Mouse (Mus musculus): ENCODE measurements around the gene Gprc5a. TPM values are rescaled to one million over a fixed set of nuclear protein-coding genes. Genes with fewer than 3 reads are reported as not detected.

Gprc5a gene
- polyA plus RNA-seq, 1 experiment from 2014 or later: 3.4 TPM

- Histone ChIP-seq H3K4me2 (ENCODE audit: low read length) (no peak overlapping the region), H3K9me3 (ENCODE audit: control insufficient read depth, low read length) (no peaks in the 10 kb centered on the region), H3K27me3 (ENCODE audit: control insufficient read depth, insufficient read depth, low read length) (no peaks in the 10 kb centered on the region), H3K4me3 (ENCODE audit: control insufficient read depth in 1 of 2, insufficient read depth in 1 of 2, low read depth in 1 of 2, low read length in 2 of 2) (no peak overlapping the region), H3K36me3 (ENCODE audit: control insufficient read depth, insufficient read depth, low read length) (no peaks in the 10 kb centered on the region), H3K9ac (ENCODE audit: low read length) (no peak overlapping the region), H3K4me1 (ENCODE audit: control insufficient read depth in 2 of 2, insufficient read depth in 2 of 2, low read length in 2 of 2) (peaks cover 9 to 16% of the 10 kb centered on the region in 2 experiments), H3K27ac (replicated peaks in 1 of 2; ENCODE audit: control insufficient read depth in 1 of 2, insufficient read depth in 1 of 2, low read depth in 2 of 2, low read length in 2 of 2) (no peak overlapping the region)
- WGBS: 76% methylated on average over 6 of the region's 6 CpGs
- ATAC-seq (ENCODE audit: insufficient number of reproducible peaks, insufficient read depth, low FRiP score, low read depth): no peak
These were observed 4.4 kb downstream of the Gprc5a start for GRCm38 (mm10) chr6:135069856-135070255.

- Histone ChIP-seq H3K4me1 (ENCODE audit: control insufficient read depth in 2 of 2, insufficient read depth in 2 of 2, low read length in 2 of 2) (peaks cover 9 to 13% of the 10 kb centered on the region in 2 experiments; a peak in 3 of 4 replicates), H3K9ac (ENCODE audit: low read length) (no peak overlapping the region), H3K9me3 (ENCODE audit: control insufficient read depth, low read length) (no peaks in the 10 kb centered on the region), H3K27me3 (ENCODE audit: control insufficient read depth, insufficient read depth, low read length) (no peaks in the 10 kb centered on the region), H3K4me2 (ENCODE audit: low read length) (no peak overlapping the region), H3K27ac (replicated peaks in 1 of 2; ENCODE audit: control insufficient read depth in 1 of 2, insufficient read depth in 1 of 2, low read depth in 2 of 2, low read length in 2 of 2) (no peak overlapping the region), H3K4me3 (ENCODE audit: control insufficient read depth in 1 of 2, insufficient read depth in 1 of 2, low read depth in 1 of 2, low read length in 2 of 2) (no peak overlapping the region), H3K36me3 (ENCODE audit: control insufficient read depth, insufficient read depth, low read length) (no peaks in the 10 kb centered on the region)
- WGBS: 65% methylated on average over 2 of the region's 2 CpGs
- ATAC-seq (ENCODE audit: insufficient number of reproducible peaks, insufficient read depth, low FRiP score, low read depth): no peak
These were observed 4.9 kb downstream of the Gprc5a start for GRCm38 (mm10) chr6:135070347-135070746.

GRCm38 (mm10) chr6:135074405-135074947 lies 9.0 kb downstream of the Gprc5a start:
- no peak overlapping the region for H3K27ac ChIP-seq (replicated peaks in 1 of 2; ENCODE audit: control insufficient read depth in 1 of 2, insufficient read depth in 1 of 2, low read depth in 2 of 2, low read length in 2 of 2)
- no peaks in the 10 kb centered on the region; a peak in 1 of 4 replicates for H3K4me1 ChIP-seq (ENCODE audit: control insufficient read depth in 2 of 2, insufficient read depth in 2 of 2, low read length in 2 of 2)
- no peak for ATAC-seq (ENCODE audit: insufficient number of reproducible peaks, insufficient read depth, low FRiP score, low read depth)
- no peak overlapping the region for H3K4me2 ChIP-seq (ENCODE audit: low read length)
- H3K36me3 ChIP-seq (ENCODE audit: control insufficient read depth, insufficient read depth, low read length): no peaks in the 10 kb centered on the region
- no peak overlapping the region for H3K9ac ChIP-seq (ENCODE audit: low read length)
- no peaks in the 10 kb centered on the region for H3K9me3 ChIP-seq (ENCODE audit: control insufficient read depth, low read length)
- no peaks in the 10 kb centered on the region for H3K27me3 ChIP-seq (ENCODE audit: control insufficient read depth, insufficient read depth, low read length)
- WGBS: 66% methylated on average over 6 of the region's 6 CpGs
- H3K4me3 ChIP-seq (ENCODE audit: control insufficient read depth in 1 of 2, insufficient read depth in 1 of 2, low read depth in 1 of 2, low read length in 2 of 2): no peak overlapping the region

- no peaks in the 10 kb centered on the region for H3K9me3 ChIP-seq (ENCODE audit: control insufficient read depth, low read length)
- no peak overlapping the region for H3K9ac ChIP-seq (ENCODE audit: low read length)
- no peak overlapping the region for H3K27ac ChIP-seq (replicated peaks in 1 of 2; ENCODE audit: control insufficient read depth in 1 of 2, insufficient read depth in 1 of 2, low read depth in 2 of 2, low read length in 2 of 2)
- 66% methylated on average over 3 of the region's 3 CpGs for WGBS
- no peak overlapping the region for H3K4me3 ChIP-seq (ENCODE audit: control insufficient read depth in 1 of 2, insufficient read depth in 1 of 2, low read depth in 1 of 2, low read length in 2 of 2)
- no peaks in the 10 kb centered on the region for H3K36me3 ChIP-seq (ENCODE audit: control insufficient read depth, insufficient read depth, low read length)
- no peak overlapping the region for H3K4me2 ChIP-seq (ENCODE audit: low read length)
- ATAC-seq (ENCODE audit: insufficient number of reproducible peaks, insufficient read depth, low FRiP score, low read depth): no peak
- no peaks in the 10 kb centered on the region for H3K27me3 ChIP-seq (ENCODE audit: control insufficient read depth, insufficient read depth, low read length)
- no peaks in the 10 kb centered on the region; a peak in 1 of 4 replicates for H3K4me1 ChIP-seq (ENCODE audit: control insufficient read depth in 2 of 2, insufficient read depth in 2 of 2, low read length in 2 of 2)
These were observed 10.8 kb downstream of the Gprc5a start for GRCm38 (mm10) chr6:135076202-135076601.

GRCm38 (mm10) chr6:135078420-135078819 lies 13.0 kb downstream of the Gprc5a start:
- Histone ChIP-seq H3K4me2 (ENCODE audit: low read length) (no peak overlapping the region), H3K36me3 (ENCODE audit: control insufficient read depth, insufficient read depth, low read length) (no peaks in the 10 kb centered on the region), H3K4me1 (ENCODE audit: control insufficient read depth in 2 of 2, insufficient read depth in 2 of 2, low read length in 2 of 2) (no peaks in the 10 kb centered on the region), H3K9ac (ENCODE audit: low read length) (no peak overlapping the region), H3K9me3 (ENCODE audit: control insufficient read depth, low read length) (no peaks in the 10 kb centered on the region), H3K4me3 (ENCODE audit: control insufficient read depth in 1 of 2, insufficient read depth in 1 of 2, low read depth in 1 of 2, low read length in 2 of 2) (no peak overlapping the region), H3K27me3 (ENCODE audit: control insufficient read depth, insufficient read depth, low read length) (no peaks in the 10 kb centered on the region), H3K27ac (replicated peaks in 1 of 2; ENCODE audit: control insufficient read depth in 1 of 2, insufficient read depth in 1 of 2, low read depth in 2 of 2, low read length in 2 of 2) (no peak overlapping the region)
- 43% methylated on average over 12 of the region's 12 CpGs for WGBS
- no peak for ATAC-seq (ENCODE audit: insufficient number of reproducible peaks, insufficient read depth, low FRiP score, low read depth)

- H3K27me3 ChIP-seq (ENCODE audit: control insufficient read depth, insufficient read depth, low read length): peaks cover 1% of the 10 kb centered on the region; the same call in 1 of the 2 replicates
- H3K4me2 ChIP-seq (ENCODE audit: low read length): no peak overlapping the region
- H3K36me3 ChIP-seq (ENCODE audit: control insufficient read depth, insufficient read depth, low read length): no peaks in the 10 kb centered on the region
- H3K9me3 ChIP-seq (ENCODE audit: control insufficient read depth, low read length): no peaks in the 10 kb centered on the region
- H3K4me3 ChIP-seq (ENCODE audit: control insufficient read depth in 1 of 2, insufficient read depth in 1 of 2, low read depth in 1 of 2, low read length in 2 of 2): no peak overlapping the region
- no peak overlapping the region for H3K9ac ChIP-seq (ENCODE audit: low read length)
- no peaks in the 10 kb centered on the region for H3K4me1 ChIP-seq (ENCODE audit: control insufficient read depth in 2 of 2, insufficient read depth in 2 of 2, low read length in 2 of 2)
- 62% methylated on average over 10 of the region's 10 CpGs for WGBS
- no peak overlapping the region for H3K27ac ChIP-seq (replicated peaks in 1 of 2; ENCODE audit: control insufficient read depth in 1 of 2, insufficient read depth in 1 of 2, low read depth in 2 of 2, low read length in 2 of 2)
- ATAC-seq (ENCODE audit: insufficient number of reproducible peaks, insufficient read depth, low FRiP score, low read depth): no peak
These were observed 18.6 kb downstream of the Gprc5a start for GRCm38 (mm10) chr6:135083991-135084502.

GRCm38 (mm10) chr6:135085703-135086102 lies 20.3 kb downstream of the Gprc5a start:
- H3K27me3 ChIP-seq (ENCODE audit: control insufficient read depth, insufficient read depth, low read length): peaks cover 3% of the 10 kb centered on the region; the same call in 1 of the 2 replicates
- H3K27ac ChIP-seq (replicated peaks in 1 of 2; ENCODE audit: control insufficient read depth in 1 of 2, insufficient read depth in 1 of 2, low read depth in 2 of 2, low read length in 2 of 2): no peak overlapping the region
- H3K36me3 ChIP-seq (ENCODE audit: control insufficient read depth, insufficient read depth, low read length): no peaks in the 10 kb centered on the region
- H3K4me3 ChIP-seq (ENCODE audit: control insufficient read depth in 1 of 2, insufficient read depth in 1 of 2, low read depth in 1 of 2, low read length in 2 of 2): no peak overlapping the region
- 92% methylated on average over 1 of the region's 1 CpGs for WGBS
- H3K4me1 ChIP-seq (ENCODE audit: control insufficient read depth in 2 of 2, insufficient read depth in 2 of 2, low read length in 2 of 2): no peaks in the 10 kb centered on the region
- no peak overlapping the region for H3K9ac ChIP-seq (ENCODE audit: low read length)
- no peak for ATAC-seq (ENCODE audit: insufficient number of reproducible peaks, insufficient read depth, low FRiP score, low read depth)
- no peaks in the 10 kb centered on the region for H3K9me3 ChIP-seq (ENCODE audit: control insufficient read depth, low read length)
- H3K4me2 ChIP-seq (ENCODE audit: low read length): no peak overlapping the region
